Mouse (Mus musculus) telencephalon, adult 2 months (tissue): ENCODE data around the gene Iltifb.
"Not testable (repeated sequence)": the region's sequence is repeated elsewhere in the genome, so short reads cannot be mapped to it uniquely, and the experiment has no call there.

Experiments
- DNase-seq: peaks from one replicate; pipeline ENCODE4 v3.0.0-alpha.2; 2011; ENCODE audit warnings: low read depth, low spot score

Iltifb gene

GRCm38 (mm10) chr10:118294938-118295337 lies at the start of gene Iltifb:
Gene Iltifb (minus strand): TSS chr10:118295038.
- no peak for DNase-seq

- DNase-seq, result not testable (repeated sequence)
These were observed 48.3 kb upstream of the Iltifb start, which contains the start of gene Gm9046 for GRCm38 (mm10) chr10:118343155-118343554. Gene Gm9046 (minus strand): TSS chr10:118343255.

DNA sequence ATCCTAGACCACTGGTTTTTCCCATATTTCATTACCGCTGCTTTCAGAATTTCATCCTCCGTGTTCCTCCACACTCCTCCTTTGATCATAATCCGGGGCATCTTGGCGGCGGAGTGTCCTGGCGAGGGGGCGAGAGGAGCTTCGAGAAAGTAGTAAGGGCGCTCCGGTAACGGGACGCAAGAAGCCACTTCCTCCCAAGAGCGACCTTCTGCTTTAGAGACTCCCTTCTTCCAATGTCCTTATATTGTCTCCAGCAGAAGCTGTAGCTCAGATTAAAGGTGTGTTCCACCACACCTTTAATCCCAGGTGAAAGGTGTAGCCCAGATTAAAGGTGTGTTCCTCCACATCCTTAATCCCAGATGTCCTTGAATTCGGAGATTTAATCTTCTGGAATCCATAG lies 42.9 kb upstream of the Iltifb start, which contains the start of gene Gm9045:
TSS of gene Gm9045 (minus strand) at position 101 of the 400 bp plus-strand sequence.
- DNase-seq, result not testable (repeated sequence)

- not testable (repeated sequence) for DNase-seq
These were observed 37.5 kb upstream of the Iltifb start, which contains the start of gene Gm9044 for GRCm38 (mm10) chr10:118332308-118332707. Gene Gm9044 (minus strand): TSS chr10:118332408.

DNA sequence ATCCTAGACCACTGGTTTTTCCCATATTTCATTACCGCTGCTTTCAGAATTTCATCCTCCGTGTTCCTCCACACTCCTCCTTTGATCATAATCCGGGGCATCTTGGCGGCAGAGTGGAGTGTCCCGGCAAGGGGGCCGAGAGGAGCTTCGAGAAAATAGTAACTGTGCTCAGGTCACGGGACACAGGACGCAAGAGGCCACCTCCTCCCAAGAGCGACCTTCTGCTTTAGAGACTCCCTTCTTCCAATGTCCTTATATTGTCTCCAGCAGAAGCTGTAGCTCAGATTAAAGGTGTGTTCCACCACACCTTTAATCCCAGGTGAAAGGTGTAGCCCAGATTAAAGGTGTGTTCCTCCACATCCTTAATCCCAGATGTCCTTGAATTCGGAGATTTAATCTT lies 32.0 kb upstream of the Iltifb start, which contains the start of gene Gm9040:
TSS of gene Gm9040 (minus strand) at position 101 of the 400 bp plus-strand sequence.
- not testable (repeated sequence) for DNase-seq

GRCm38 (mm10) chr10:118319024-118319423 lies 24.2 kb upstream of the Iltifb start:
- DNase-seq, result no peak

- not testable (repeated sequence) for DNase-seq
These were observed 7.3 kb upstream of the Iltifb start for GRCm38 (mm10) chr10:118302133-118302532.

GRCm38 (mm10) chr10:118283016-118283415 lies 11.8 kb downstream of the Iltifb start:
- DNase-seq, result not testable (repeated sequence)

GRCm38 (mm10) chr10:118282565-118282964 lies 12.3 kb downstream of the Iltifb start:
- DNase-seq, result not testable (repeated sequence)

DNA sequence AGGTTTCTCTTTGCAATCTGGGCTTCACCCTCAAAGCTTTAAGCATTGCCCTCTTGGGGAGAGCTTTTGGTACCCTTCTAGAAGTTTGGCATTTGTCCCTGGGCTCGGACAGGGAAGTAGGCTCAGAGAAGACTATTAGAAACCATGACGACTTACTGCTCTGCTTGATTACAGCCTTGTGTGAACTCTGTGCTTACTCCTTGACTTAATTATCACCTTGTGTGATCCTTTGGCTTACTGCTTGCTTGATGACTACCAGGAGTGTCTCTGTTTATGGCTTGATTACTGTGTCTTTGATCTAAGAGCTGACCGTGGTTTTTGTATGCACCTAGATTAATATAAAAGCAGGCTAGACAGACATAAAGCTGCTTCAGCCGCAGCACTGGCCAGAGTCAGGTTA lies 16.8 kb downstream of the Iltifb start:
- not testable (repeated sequence) for DNase-seq

DNA sequence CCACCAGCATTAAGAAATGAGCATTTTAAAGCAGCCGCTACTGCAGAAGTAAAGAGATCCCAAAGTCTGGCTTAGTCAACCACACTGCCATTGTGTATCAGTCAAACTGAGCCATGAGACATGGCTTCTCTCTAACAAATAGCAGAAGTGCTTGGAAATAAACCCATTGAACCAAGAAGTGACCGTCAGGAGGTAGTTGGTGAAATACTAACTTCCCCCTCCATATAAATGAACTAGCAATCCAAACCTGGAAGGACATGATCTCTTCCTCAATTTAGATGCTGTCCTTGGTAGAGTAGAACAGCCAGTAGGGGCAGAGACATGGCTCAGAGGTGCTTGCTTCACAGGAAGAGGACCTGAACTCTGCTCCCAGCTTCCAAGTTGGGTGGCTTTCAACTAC lies 23.4 kb downstream of the Iltifb start:
- DNase-seq, result not testable (repeated sequence)

- not testable (repeated sequence) for DNase-seq
These were observed 26.0 kb downstream of the Iltifb start for GRCm38 (mm10) chr10:118268812-118269211.

DNA sequence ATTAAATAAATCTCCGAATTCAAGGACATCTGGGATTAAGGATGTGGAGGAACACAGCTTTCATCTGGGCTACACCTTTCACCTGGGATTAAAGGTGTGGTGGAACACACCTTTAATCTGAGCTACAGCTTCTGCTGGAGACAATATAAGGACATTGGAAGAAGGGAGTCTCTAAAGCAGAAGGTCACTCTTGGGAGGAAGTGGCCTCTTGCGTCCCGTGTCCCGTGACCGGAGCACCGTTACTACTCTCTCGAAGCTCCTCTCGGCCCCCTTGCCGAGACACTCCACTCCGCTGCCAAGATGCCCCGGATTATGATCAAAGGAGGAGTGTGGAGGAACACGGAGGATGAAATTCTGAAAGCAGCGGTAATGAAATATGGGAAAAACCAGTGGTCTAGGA lies 36.5 kb downstream of the Iltifb start, which contains the start of gene Gm32802:
TSS of gene Gm32802 (plus strand) at position 301 of the 400 bp plus-strand sequence.
- not testable (repeated sequence) for DNase-seq

GRCm38 (mm10) chr10:118250852-118251295 lies 44.0 kb downstream of the Iltifb start:
- no peak for DNase-seq

DNA sequence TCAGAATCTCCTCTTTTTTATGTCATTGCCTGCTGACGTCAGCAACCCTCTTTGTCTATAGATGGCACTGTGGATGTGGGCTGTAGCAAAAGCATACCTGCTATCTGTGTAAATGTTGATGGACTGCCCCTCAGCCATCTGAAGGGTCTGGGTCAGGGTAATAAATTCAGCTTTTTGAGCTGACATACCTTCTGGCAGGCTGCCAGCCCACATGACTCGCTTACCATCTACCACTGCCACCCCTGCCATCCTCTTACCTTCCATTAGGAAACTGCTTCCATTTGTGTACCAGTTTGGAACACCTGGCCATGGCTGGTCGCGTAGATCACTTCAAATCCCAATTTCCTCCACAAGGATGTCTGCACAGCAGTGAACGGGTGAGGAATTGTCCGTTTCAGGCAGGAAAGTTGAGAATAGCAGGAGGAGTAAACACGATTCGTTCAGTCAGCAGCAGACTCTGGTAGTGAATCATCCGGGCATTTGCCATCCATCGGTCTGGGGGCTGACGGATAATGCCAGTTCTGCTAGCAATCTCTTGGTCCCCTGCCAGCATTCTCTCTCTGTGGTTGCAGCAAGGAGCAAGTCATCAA lies 45.7 kb downstream of the Iltifb start:
- not testable (repeated sequence) for DNase-seq

DNA sequence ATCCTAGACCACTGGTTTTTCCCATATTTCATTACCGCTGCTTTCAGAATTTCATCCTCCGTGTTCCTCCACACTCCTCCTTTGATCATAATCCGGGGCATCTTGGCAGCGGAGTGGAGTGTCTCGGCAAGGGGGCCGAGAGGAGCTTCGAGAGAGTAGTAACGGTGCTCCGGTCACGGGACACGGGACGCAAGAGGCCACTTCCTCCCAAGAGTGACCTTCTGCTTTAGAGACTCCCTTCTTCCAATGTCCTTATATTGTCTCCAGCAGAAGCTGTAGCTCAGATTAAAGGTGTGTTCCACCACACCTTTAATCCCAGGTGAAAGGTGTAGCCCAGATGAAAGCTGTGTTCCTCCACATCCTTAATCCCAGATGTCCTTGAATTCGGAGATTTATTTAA lies 54.2 kb downstream of the Iltifb start, which contains the start of gene Gm32717:
TSS of gene Gm32717 (minus strand) at position 101 of the 400 bp plus-strand sequence.
- not testable (repeated sequence) for DNase-seq
